Mouse (Mus musculus) liver, postnatal 0 days (tissue): Measurements from ENCODE around the gene Gstk1. TPM values are rescaled to one million over a fixed set of nuclear protein-coding genes. Genes with fewer than 3 reads are reported as not detected.

Source experiments
- ATAC-seq: fragments of 200-750 bp; cut with Nextera tagmentation; 2 replicates; pipeline ENCODE4 v1.8.0; 2017; ENCODE audit warnings: mild to moderate bottlenecking, moderate library complexity
- DNase-seq: peaks from one replicate; pipeline ENCODE4 v3.0.0-alpha.2; 2016
- H3K27ac ChIP-seq: fragments of 300-500 bp; sonication (generic); 2 replicates; pipeline ENCODE4 v1.5.1; 2014; ENCODE audit warnings: antibody characterized with exemption, moderate library complexity, mild to moderate bottlenecking, low read depth
- H3K27me3 ChIP-seq: fragments of 300-500 bp; sonication (generic); 2 replicates; pipeline ENCODE4 v1.6.1; 2014; ENCODE audit warnings: low read length, control low read depth, mixed read lengths; ENCODE audit not compliant: insufficient read depth
- H3K36me3 ChIP-seq: fragments of 300-500 bp; sonication (generic); replicated peaks from 2 replicates; pipeline ENCODE4 v1.6.1; 2014; ENCODE audit warnings: mild to moderate bottlenecking, control low read depth, low read length, moderate library complexity, mixed read lengths; ENCODE audit not compliant: insufficient read depth
- H3K4me1 ChIP-seq: fragments of 300-500 bp; sonication (generic); 2 replicates; pipeline ENCODE4 v1.6.1; 2014; ENCODE audit warnings: antibody characterized with exemption, mild to moderate bottlenecking, control low read depth; ENCODE audit not compliant: insufficient read depth
- H3K4me2 ChIP-seq: fragments of 300-500 bp; sonication (generic); 2 replicates; pipeline ENCODE4 v1.6.1; 2014; ENCODE audit warnings: low read depth, mild to moderate bottlenecking, low read length, moderate library complexity, mixed read lengths
- H3K4me3 ChIP-seq: fragments of 300-500 bp; sonication (generic); 2 replicates; pipeline ENCODE4 v1.5.1; 2014; ENCODE audit warnings: low read depth, low read length
- H3K9ac ChIP-seq: fragments of 300-500 bp; sonication (generic); replicated peaks from 2 replicates; pipeline ENCODE4 v1.6.1; 2014; ENCODE audit warnings: mild to moderate bottlenecking, moderate library complexity
- H3K9me3 ChIP-seq: fragments of 300-500 bp; sonication (generic); 2 replicates; pipeline ENCODE4 v1.6.1; 2016; ENCODE audit warnings: mild to moderate bottlenecking, control low read depth, low read length, mixed read lengths
- CTCF ChIP-seq: sonication (generic); IDR thresholded peaks from 2 replicates; pipeline ENCODE4 v1.5.1; 2016; ENCODE audit warnings: antibody characterized with exemption, low read depth
- EP300 ChIP-seq: IDR thresholded peaks from 2 replicates; pipeline ENCODE4 v1.6.1; 2016; ENCODE audit warnings: antibody characterized with exemption, low read depth, mild to moderate bottlenecking
- WGBS: fragments of 180-500 bp; shearing (Covaris S2); extraction: QIAGEN DNeasy Blood & Tissue Kit; methylation state at CpG from one replicate; pipeline ENCODE4 v1.1.7; 2014; ENCODE audit not compliant: insufficient replicate concordance; 5-methylcytosine and 5-hydroxymethylcytosine counted together
- polyA plus RNA-seq: library from polyadenylated mRNA; unstranded; fragments of >200 nt; fragmentation: Nextera tagmentation; extraction: Ambion mirVana; gene quantifications from 2 replicates; pipeline ENCODE4 v1.2.1, GENCODE M21; 2015

Gene Gstk1
- polyA plus RNA-seq, 1 experiment from 2014 or later = 20.5 TPM

DNA sequence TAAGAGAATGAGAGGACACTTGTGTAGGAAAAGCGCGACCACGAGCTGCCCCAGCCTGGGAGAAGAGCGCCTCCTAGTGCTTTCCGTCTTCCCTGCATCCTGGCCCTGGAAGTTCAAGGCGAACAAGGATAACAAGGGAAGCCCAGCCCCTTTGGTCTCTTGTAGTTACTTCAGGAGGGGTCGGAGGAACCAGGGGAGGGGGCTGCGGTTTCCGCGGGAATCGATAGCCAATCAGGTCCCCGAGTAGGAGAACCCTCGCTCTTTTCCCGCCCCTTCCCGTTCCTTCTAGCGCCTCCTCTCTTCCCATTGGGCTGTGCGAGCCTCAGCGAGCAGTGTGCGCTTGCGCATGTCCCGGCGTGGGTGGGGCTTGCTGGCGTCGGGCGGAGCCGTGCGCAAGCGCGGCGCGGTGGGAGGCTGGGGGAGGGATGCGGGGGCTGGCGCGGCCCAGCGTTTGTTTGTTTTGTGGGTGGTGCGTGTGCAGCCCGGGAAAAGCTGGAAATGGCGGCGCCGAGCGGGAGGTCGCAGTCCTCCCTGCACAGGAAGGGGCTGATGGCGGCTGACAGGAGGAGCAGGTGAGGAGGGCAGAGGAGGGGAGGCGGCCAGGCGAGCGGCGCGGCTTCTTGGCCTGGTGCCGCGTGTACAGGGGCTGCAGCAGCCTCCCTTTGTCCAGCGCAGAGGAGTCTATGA is 19.0 kb downstream of the Gstk1 start, which contains the start of gene Casp2:
Gene Casp2, plus strand, starts transcription at position 360 of the 687 bp plus-strand sequence.
- H3K9ac ChIP-seq = peak within 1 kb of the TSS; percentile 89
- peak within 1 kb of the TSS; percentile 92 for H3K27ac ChIP-seq
- H3K9me3 ChIP-seq = no peaks in the 10 kb centered on the region
- H3K4me3 ChIP-seq = peak within 1 kb of the TSS; percentile 96
- peak; percentile 99 for ATAC-seq
- TF ChIP-seq EP300 = 0 out of 2 replicates have a peak, but pooled peaks have one; percentile 17
- TF ChIP-seq CTCF = peak; percentile 91
- H3K36me3 ChIP-seq = peaks cover 25% of the 10 kb centered on the region
- H3K4me2 ChIP-seq = peak within 1 kb of the TSS; percentile 85
- WGBS = 0% methylated on average over 49 of the region's 51 CpGs
- peak; percentile 98 for DNase-seq
- no peaks in the 10 kb centered on the region for H3K27me3 ChIP-seq
- peaks cover 9% of the 10 kb centered on the region; the same call in 1 of the 2 replicates for H3K4me1 ChIP-seq

DNA sequence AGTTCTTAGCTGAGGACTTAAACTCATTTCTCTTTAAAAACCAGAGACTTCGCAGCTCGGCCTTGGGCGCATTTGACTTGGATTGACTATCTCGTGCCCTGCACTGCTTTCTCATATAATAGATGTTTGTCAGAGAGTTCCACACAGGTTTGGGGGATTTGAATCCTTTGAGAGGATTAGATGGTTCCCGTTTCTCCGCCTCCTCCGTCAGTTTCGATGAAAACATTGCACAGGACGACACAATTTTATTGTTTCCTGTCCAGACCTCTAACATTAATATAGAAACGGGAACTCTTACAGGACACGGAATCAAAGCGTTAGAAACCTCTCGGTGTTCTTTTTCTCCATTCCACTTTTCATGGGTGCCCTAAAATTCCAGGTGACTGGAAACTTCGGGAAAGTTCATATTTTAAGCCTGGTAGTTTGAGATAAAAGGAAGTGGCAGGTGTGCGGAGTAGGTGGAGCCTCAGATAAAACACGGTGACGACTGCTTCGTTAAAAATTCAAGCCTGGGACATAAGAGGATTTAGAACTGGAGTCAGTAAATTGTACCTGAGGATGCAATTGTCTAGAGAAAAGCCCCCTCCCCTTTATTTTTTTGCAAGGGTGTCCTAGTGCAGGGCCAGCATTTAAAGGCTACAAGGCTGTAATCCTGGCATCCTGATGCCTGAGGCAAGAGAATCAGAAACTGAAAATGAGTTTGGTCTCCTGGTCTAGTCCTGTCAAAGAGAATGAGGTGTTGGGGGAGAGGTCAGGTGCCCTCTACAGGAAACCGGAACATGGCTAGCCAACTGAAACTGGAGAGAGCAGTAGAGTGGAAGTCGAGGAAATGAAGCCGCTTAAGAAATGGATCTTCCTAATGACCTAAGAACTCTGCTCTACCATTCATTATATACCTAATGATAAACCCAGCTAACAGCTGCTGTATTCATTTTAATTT is 19.9 kb downstream of the Gstk1 start:
- Histone ChIP-seq H3K36me3 (peaks cover 32% of the 10 kb centered on the region), H3K4me3 (peak overlapping the region; percentile 96), H3K4me2 (peak overlapping the region; percentile 85), H3K9me3 (no peaks in the 10 kb centered on the region), H3K9ac (peak overlapping the region; percentile 89), H3K27ac (peak overlapping the region; percentile 92), H3K27me3 (no peaks in the 10 kb centered on the region), H3K4me1 (peaks cover 9% of the 10 kb centered on the region; the same call in 1 of the 2 replicates)
- DNase-seq = no peak
- TF ChIP-seq EP300 (peak; percentile 60; the same call in 1 of the 2 replicates), CTCF (peak; percentile 26)
- under 1% methylated on average over 21 of the region's 21 CpGs for WGBS
- no peak for ATAC-seq

DNA sequence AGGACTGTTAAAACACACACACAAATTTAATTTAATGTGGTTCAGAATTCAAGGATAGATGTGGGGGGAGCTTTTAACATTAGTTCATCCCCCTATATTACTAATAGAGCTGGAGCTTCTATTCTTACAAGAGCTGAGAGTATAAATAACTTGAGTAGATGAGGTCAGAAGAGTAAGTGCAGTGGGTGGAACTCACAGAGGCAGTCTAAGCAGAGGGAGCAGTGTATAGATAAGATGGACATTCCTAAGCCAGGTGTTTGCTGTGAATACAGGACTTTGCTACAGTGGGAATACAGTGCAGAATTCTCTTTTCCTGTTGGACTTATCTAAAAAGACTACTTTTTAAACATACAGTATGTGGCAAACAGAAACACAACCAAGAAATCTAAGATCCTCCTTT is 25.1 kb downstream of the Gstk1 start:
- no peaks in the 10 kb centered on the region for H3K27me3 ChIP-seq
- no peak for TF ChIP-seq EP300
- TF ChIP-seq CTCF = no peak
- peaks cover 2% of the 10 kb centered on the region; the same call in 1 of the 2 replicates for H3K4me1 ChIP-seq
- no peak overlapping the region for H3K4me2 ChIP-seq
- no peak overlapping the region for H3K27ac ChIP-seq
- no peak overlapping the region for H3K9ac ChIP-seq
- ATAC-seq (no peak), DNase-seq (no peak)
- H3K4me3 ChIP-seq = no peak overlapping the region
- no peaks in the 10 kb centered on the region for H3K9me3 ChIP-seq
- peaks cover 74% of the 10 kb centered on the region for H3K36me3 ChIP-seq

DNA sequence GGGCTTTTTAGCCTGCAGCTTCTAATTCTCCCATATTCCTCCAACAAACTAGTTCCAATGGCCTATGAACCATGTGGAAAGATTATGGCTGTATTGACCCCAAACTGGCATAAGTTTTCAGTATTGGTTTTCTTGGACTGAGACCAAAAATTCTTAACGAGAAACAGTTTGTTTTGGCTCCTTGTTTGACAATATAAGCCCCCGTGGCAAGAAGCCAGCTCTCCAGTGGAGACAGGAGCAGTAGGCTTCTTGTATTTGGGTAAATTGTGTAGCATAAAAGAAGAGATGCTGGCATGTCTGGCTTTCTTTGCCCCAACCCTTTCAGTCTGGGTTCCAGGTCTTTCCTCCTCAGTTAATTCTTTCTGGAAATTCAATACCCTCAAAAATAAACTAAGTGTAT is 30.4 kb downstream of the Gstk1 start:
- TF ChIP-seq EP300 = no peak
- no peak for TF ChIP-seq CTCF
- Histone ChIP-seq H3K9me3 (no peaks in the 10 kb centered on the region), H3K27me3 (no peaks in the 10 kb centered on the region), H3K36me3 (peaks cover 80% of the 10 kb centered on the region), H3K4me1 (no peaks in the 10 kb centered on the region), H3K4me2 (no peak overlapping the region), H3K27ac (no peak overlapping the region), H3K9ac (no peak overlapping the region), H3K4me3 (no peak overlapping the region)
- DNase-seq = no peak
- 67% methylated on average over 2 of the region's 2 CpGs for WGBS
- no peak for ATAC-seq

DNA sequence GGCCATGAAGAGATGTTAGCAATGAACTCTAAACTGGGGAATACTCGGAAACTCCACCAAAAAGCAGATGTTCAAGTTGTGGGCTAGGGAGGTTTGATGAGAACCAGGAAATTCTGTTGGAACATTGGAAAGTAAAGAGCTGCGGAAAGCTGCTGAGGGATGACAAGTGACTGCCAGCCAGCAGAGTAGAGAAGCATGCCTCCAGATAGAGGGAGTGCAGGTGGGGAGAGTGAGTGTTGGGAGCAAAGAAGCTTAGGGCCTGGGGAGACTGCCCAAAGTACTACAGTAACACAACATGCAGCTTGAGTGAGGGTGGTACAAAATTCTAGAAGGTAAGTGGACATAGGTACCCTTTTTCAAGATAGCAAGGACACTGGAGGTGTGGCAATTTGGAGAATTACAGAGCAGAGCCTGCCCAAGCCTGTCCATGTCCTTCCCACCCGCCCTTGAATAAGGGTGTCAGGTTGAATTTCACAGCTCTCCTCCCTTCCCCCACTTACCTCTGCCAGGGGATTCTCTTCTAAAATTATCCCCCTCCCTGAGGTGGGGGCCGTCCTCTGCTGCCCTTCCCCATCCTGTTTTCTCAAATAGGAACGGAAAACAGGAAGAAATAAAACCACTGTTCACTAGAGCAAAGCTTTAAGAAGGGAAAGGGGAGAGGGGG is 37.3 kb downstream of the Gstk1 start:
- Histone ChIP-seq H3K9ac (no peak overlapping the region), H3K4me1 (no peaks in the 10 kb centered on the region), H3K27ac (no peak overlapping the region), H3K4me2 (no peak overlapping the region), H3K9me3 (no peaks in the 10 kb centered on the region), H3K27me3 (no peaks in the 10 kb centered on the region), H3K4me3 (no peak overlapping the region), H3K36me3 (peaks cover 45% of the 10 kb centered on the region)
- ATAC-seq (no peak), DNase-seq (no peak)
- WGBS = 57% methylated on average over 5 of the region's 5 CpGs
- no peak for TF ChIP-seq CTCF
- no peak for TF ChIP-seq EP300
